Comparison of ENCODE assay signal across 11 mouse cellular contexts in genomic region chr11:45855407-45856148, GRCm38 (mm10). TPM values are rescaled to one million over a fixed set of nuclear protein-coding genes. Genes with fewer than 3 reads are reported as not detected.
DNase-seq lines count a peak whose midpoint lies in the region; ATAC-seq and TF ChIP-seq lines count a peak whose summit lies in the region.
"Had no signal": no experiment of that assay in that cellular context is flagged by ENCODE, and none has a peak within 500 bp of the region (broad histone marks: within the 10 kb centered on the region; RNA-seq: fewer than 3 reads in every experiment).

No protein-coding gene starts in this region.

- DNase-seq in heart, postnatal 4 days, result no peak
- no peak for DNase-seq in G1E (ENCODE audit: low spot score)
- DNase-seq in intestine, embryonic 14.5 days (ENCODE audit: low spot score), result no peak
- DNase-seq in cerebellum, adult 9-11 months, result no peak
- no peak for DNase-seq in forebrain, embryonic 10.5 days (ENCODE audit: extremely low spot score, low spot score)
- no peak for DNase-seq in midbrain, postnatal 0 days (ENCODE audit: low spot score)
- DNase-seq: adrenal gland, postnatal 25 days; layer of hippocampus, adult 9-11 months; lung, postnatal 36 days had no signal

- no peaks in the 10 kb centered on the region for H3K27me3 ChIP-seq in heart, embryonic 12.5 days (replicated peaks)
- no peaks in the 10 kb centered on the region for H3K27me3 ChIP-seq in G1E (ENCODE audit: insufficient read depth, low read length)
- no peaks in the 10 kb centered on the region for H3K27me3 ChIP-seq in intestine, embryonic 14.5 days (replicated peaks; ENCODE audit: control insufficient read depth, insufficient read depth, low read length)
- H3K27me3 ChIP-seq in liver, embryonic 12.5 days (replicated peaks), result no peaks in the 10 kb centered on the region
- H3K27me3 ChIP-seq in forebrain, embryonic 10.5 days (ENCODE audit: poor library complexity, severe bottlenecking), result no peaks in the 10 kb centered on the region
- H3K27me3 ChIP-seq in midbrain, postnatal 0 days (ENCODE audit: insufficient read depth, low read length), result no peaks in the 10 kb centered on the region

- H3K4me1 ChIP-seq in heart, embryonic 12.5 days (replicated peaks), result peaks cover 37% of the 10 kb centered on the region
- peaks cover 71% of the 10 kb centered on the region for H3K4me1 ChIP-seq in G1E (ENCODE audit: insufficient read depth, low read depth, low read length)
- H3K4me1 ChIP-seq in intestine, embryonic 14.5 days (replicated peaks; ENCODE audit: control insufficient read depth, insufficient read depth, low read length), result peaks cover 20% of the 10 kb centered on the region
- peaks cover 75% of the 10 kb centered on the region for H3K4me1 ChIP-seq in liver, embryonic 12.5 days
- peaks cover 17% of the 10 kb centered on the region for H3K4me1 ChIP-seq in forebrain, embryonic 10.5 days
- H3K4me1 ChIP-seq in midbrain, postnatal 0 days (ENCODE audit: insufficient read depth, low read length), result peaks cover 6% of the 10 kb centered on the region; the same call in 1 of the 2 replicates

- H3K9me3 ChIP-seq in heart, embryonic 12.5 days (replicated peaks), result no peaks in the 10 kb centered on the region
- H3K9me3 ChIP-seq in G1E (replicated peaks), result no peaks in the 10 kb centered on the region
- H3K9me3 ChIP-seq in intestine, embryonic 14.5 days (ENCODE audit: control insufficient read depth, low read length), result no peaks in the 10 kb centered on the region
- no peaks in the 10 kb centered on the region for H3K9me3 ChIP-seq in liver, embryonic 12.5 days (replicated peaks)
- no peaks in the 10 kb centered on the region for H3K9me3 ChIP-seq in forebrain, embryonic 10.5 days
- no peaks in the 10 kb centered on the region for H3K9me3 ChIP-seq in midbrain, postnatal 0 days (ENCODE audit: low read length)

- peaks cover 22% of the 10 kb centered on the region for H3K36me3 ChIP-seq in heart, embryonic 12.5 days
- peaks cover 61% of the 10 kb centered on the region for H3K36me3 ChIP-seq in G1E (replicated peaks)
- H3K36me3 ChIP-seq in intestine, embryonic 14.5 days (ENCODE audit: control insufficient read depth, insufficient read depth, low read length), result peaks cover 28% of the 10 kb centered on the region; the same call in 1 of the 2 replicates
- H3K36me3 ChIP-seq in liver, embryonic 12.5 days, result peaks cover 63% of the 10 kb centered on the region
- peaks cover 66% of the 10 kb centered on the region for H3K36me3 ChIP-seq in forebrain, embryonic 10.5 days (replicated peaks)
- H3K36me3 ChIP-seq in midbrain, postnatal 0 days (ENCODE audit: insufficient read depth, low read length), result no peaks in the 10 kb centered on the region

- H3K9ac ChIP-seq in heart, embryonic 12.5 days, result peak overlapping the region; percentile 17; the same call in 1 of the 2 replicates
- H3K9ac ChIP-seq in intestine, embryonic 14.5 days (ENCODE audit: low read length), result no peak overlapping the region
- H3K9ac ChIP-seq in liver, embryonic 12.5 days, result peak overlapping the region; percentile 99
- no peak overlapping the region for H3K9ac ChIP-seq in midbrain, postnatal 0 days (replicated peaks; ENCODE audit: low read length, poor library complexity, severe bottlenecking)

- WGBS in heart, embryonic 12.5 days, result 37% methylated on average over 7 of the region's 7 CpGs
- 38% methylated on average over 7 of the region's 7 CpGs for WGBS in intestine, embryonic 14.5 days
- 11% methylated on average over 7 of the region's 7 CpGs for WGBS in liver, embryonic 12.5 days (ENCODE audit: insufficient replicate concordance)
- WGBS in forebrain, embryonic 10.5 days, result 83% methylated on average over 7 of the region's 7 CpGs
- WGBS in midbrain, postnatal 0 days, result 77% methylated on average over 7 of the region's 7 CpGs

- ATAC-seq in heart, embryonic 12.5 days (ENCODE audit: insufficient number of reproducible peaks, low FRiP score), result no peak
- ATAC-seq in G1E (ENCODE audit: extremely low read depth, insufficient number of reproducible peaks, low FRiP score, poor library complexity, severe bottlenecking), result peak; percentile 32
- no peak for ATAC-seq in intestine, embryonic 14.5 days (replicated peaks; ENCODE audit: low FRiP score, low TSS enrichment, low read depth)
- peak; percentile 35 for ATAC-seq in liver, embryonic 12.5 days
- ATAC-seq in midbrain, postnatal 0 days (ENCODE audit: low FRiP score), result no peak

- H3K4me3 ChIP-seq in heart, embryonic 12.5 days, result no peak overlapping the region
- H3K4me3 ChIP-seq in G1E (ENCODE audit: low read depth, low read length), result peak overlapping the region; percentile 67
- H3K4me3 ChIP-seq in intestine, embryonic 14.5 days (ENCODE audit: low read depth, low read length), result no peak overlapping the region
- H3K4me3 ChIP-seq in liver, embryonic 12.5 days, result peak overlapping the region; percentile 97
- H3K4me3 ChIP-seq in forebrain, embryonic 10.5 days, result no peak overlapping the region
- H3K4me3 ChIP-seq in midbrain, postnatal 0 days (ENCODE audit: low read depth, low read length), result no peak overlapping the region

- TF ChIP-seq CTCF in G1E (IDR thresholded peaks at IDR 0.05; ENCODE audit: low read depth, low read length), result no peak
- no peak for TF ChIP-seq CTCF in midbrain, postnatal 0 days (IDR thresholded peaks at IDR 0.05)

- peak overlapping the region; percentile 33 for H3K4me2 ChIP-seq in heart, embryonic 12.5 days
- peak overlapping the region; percentile 25 for H3K4me2 ChIP-seq in intestine, embryonic 14.5 days (ENCODE audit: low read length)
- H3K4me2 ChIP-seq in liver, embryonic 12.5 days, result peak overlapping the region; percentile 75
- H3K4me2 ChIP-seq in midbrain, postnatal 0 days (ENCODE audit: low read depth, low read length, poor library complexity, severe bottlenecking), result no peak overlapping the region

- H3K27ac ChIP-seq in heart, embryonic 12.5 days (ENCODE audit: poor library complexity, severe bottlenecking), result peak overlapping the region; percentile 72
- peak overlapping the region; percentile 43; the same call in 1 of the 2 replicates for H3K27ac ChIP-seq in intestine, embryonic 14.5 days (ENCODE audit: low read depth)
- H3K27ac ChIP-seq in liver, embryonic 12.5 days, result peak overlapping the region; percentile 94
- H3K27ac ChIP-seq in forebrain, embryonic 10.5 days, result no peak overlapping the region
- no peak overlapping the region for H3K27ac ChIP-seq in midbrain, postnatal 0 days (ENCODE audit: low read depth, low read length)

RNA-seq across cellular contexts. Expression of gene Clint1, which starts 3.7 kb away (rescaled TPM):
- polyA plus RNA-seq in heart, embryonic 12.5 days (2016; fragmentation: Nextera tagmentation; extraction: Ambion mirVana), result 80.2 and 80.8 TPM in 2 replicates
- 10 to 100 TPM; 52.0 to 53.0 TPM for total RNA-seq in heart, postnatal 4 days (2021)
- 386 and 420 TPM in 2 replicates for total RNA-seq in G1E (2014; fragmentation: Nextera tagmentation)
- 224 and 259 TPM in 2 replicates for total RNA-seq in G1E (2017)
- 107 and 112 TPM in 2 replicates for polyA plus RNA-seq in G1E (2012)
- polyA plus RNA-seq in intestine, embryonic 14.5 days (2014; fragmentation: Nextera tagmentation; extraction: Ambion mirVana), result 82.1 and 83.1 TPM in 2 replicates
- polyA plus RNA-seq in liver, embryonic 12.5 days (2016; fragmentation: Nextera tagmentation; extraction: Ambion mirVana), result 109 and 111 TPM in 2 replicates
- polyA plus RNA-seq in forebrain, embryonic 10.5 days (2016; fragmentation: Nextera tagmentation; extraction: Ambion mirVana), result 62.8 and 64.2 TPM in 2 replicates
- 32.7 and 34.5 TPM in 2 replicates for total RNA-seq in midbrain, postnatal 0 days (2014; rRNA removed)
- polyA plus RNA-seq in midbrain, postnatal 0 days (2015; fragmentation: Nextera tagmentation; extraction: Ambion mirVana), result 25.4 and 27.6 TPM in 2 replicates

Comparison
In these comparisons a context has a peak if more than half of its experiments do, and no peak if none do; other contexts are left out.
1. ATAC-seq: peak in G1E (single experiment) and liver, embryonic 12.5 days (single experiment); none in heart, embryonic 12.5 days (single experiment), intestine, embryonic 14.5 days (single experiment) and midbrain, postnatal 0 days (single experiment).
2. H3K27ac ChIP-seq: peak in heart, embryonic 12.5 days (single experiment), intestine, embryonic 14.5 days (single experiment) and liver, embryonic 12.5 days (single experiment); none in forebrain, embryonic 10.5 days (single experiment) and midbrain, postnatal 0 days (single experiment).
3. H3K4me3 ChIP-seq: peak in G1E (single experiment) and liver, embryonic 12.5 days (single experiment); none in heart, embryonic 12.5 days (single experiment), intestine, embryonic 14.5 days (single experiment), forebrain, embryonic 10.5 days (single experiment) and midbrain, postnatal 0 days (single experiment).
4. H3K9ac ChIP-seq: peak in heart, embryonic 12.5 days (single experiment) and liver, embryonic 12.5 days (single experiment); none in intestine, embryonic 14.5 days (single experiment) and midbrain, postnatal 0 days (single experiment).